Mouse (Mus musculus) lung, adult 2 months (tissue): ENCODE measurements around the gene Tbrg4.

ENCODE experiments used
- CTCF ChIP-seq: fragments of 200-500 bp; IDR thresholded peaks from 2 replicates; pipeline ENCODE4 v1.5.1; 2011; ENCODE audit warnings: mild to moderate bottlenecking, low read length, control low read depth; ENCODE audit not compliant: insufficient read depth
- POLR2A ChIP-seq: fragments of 200-500 bp; IDR thresholded peaks from 2 replicates; pipeline ENCODE4 v1.6.1; 2011; ENCODE audit warnings: low read depth, mild to moderate bottlenecking, control low read depth, low read length, borderline replicate concordance; ENCODE audit errors: extremely low read depth

GRCm38 (mm10) chr11:6623704-6624103 lies 2.2 kb downstream of the Tbrg4 start:
- TF ChIP-seq CTCF (no peak), POLR2A (no peak)
